Mouse (Mus musculus): ENCODE data around the gene Mosmo. TPM values are rescaled to one million over a fixed set of nuclear protein-coding genes. Genes with fewer than 3 reads are reported as not detected.

Mosmo gene
- polyA plus RNA-seq, 1 experiment = 23.3 TPM

- H3K27me3 ChIP-seq (ENCODE audit: control insufficient read depth, insufficient read depth, insufficient read length) = peaks cover 14% of the 10 kb centered on the region
- no peak overlapping the region for H3K4me2 ChIP-seq (ENCODE audit: low read depth)
- H3K79me2 ChIP-seq (ENCODE audit: control insufficient read depth, insufficient read depth) = no peaks in the 10 kb centered on the region
- no peak overlapping the region for H3K4me3 ChIP-seq
- H3K36me3 ChIP-seq (ENCODE audit: control insufficient read depth, insufficient read depth) = no peaks in the 10 kb centered on the region
- TF ChIP-seq E2F4 (IDR thresholded peaks at IDR 0.05; ENCODE audit: insufficient read depth) = no peak
- TF ChIP-seq MYOG (IDR thresholded peaks at IDR 0.05; ENCODE audit: control insufficient read depth in 1 of 3, insufficient read depth in 1 of 3, insufficient read length in 2 of 3, low read depth in 2 of 3) = no peak
- TF ChIP-seq REST (IDR thresholded peaks at IDR 0.05; ENCODE audit: insufficient read depth, insufficient read length) = no peak
- TF ChIP-seq MAX (IDR thresholded peaks at IDR 0.05; ENCODE audit: low read depth) = no peak
- no peak for TF ChIP-seq MYOD1 (IDR thresholded peaks at IDR 0.05; ENCODE audit: control insufficient read depth in 1 of 3, insufficient read length in 2 of 3, low read depth in 2 of 3)
- no peak for TF ChIP-seq SRF (IDR thresholded peaks at IDR 0.05; ENCODE audit: control insufficient read depth, insufficient read length, low read depth)
- no peak for TF ChIP-seq TCF3 (IDR thresholded peaks at IDR 0.05; ENCODE audit: insufficient read length, low read depth)
- TF ChIP-seq POLR2A (IDR thresholded peaks at IDR 0.05; ENCODE audit: insufficient read length, low read depth) = no peak
- H3ac ChIP-seq (ENCODE audit: control insufficient read depth, insufficient read length) = no peak overlapping the region
Observed at GRCm38 (mm10) chr7:120743366-120744351, 66.2 kb downstream of the Mosmo start.

GRCm38 (mm10) chr7:120744606-120745005 is 67.2 kb downstream of the Mosmo start:
- Histone ChIP-seq H3K4me3 (no peak overlapping the region), H3K4me2 (ENCODE audit: low read depth) (no peak overlapping the region), H3K27me3 (ENCODE audit: control insufficient read depth, insufficient read depth, insufficient read length) (peaks cover 14% of the 10 kb centered on the region), H3K36me3 (ENCODE audit: control insufficient read depth, insufficient read depth) (no peaks in the 10 kb centered on the region), H3ac (ENCODE audit: control insufficient read depth, insufficient read length) (no peak overlapping the region), H3K79me2 (ENCODE audit: control insufficient read depth, insufficient read depth) (no peaks in the 10 kb centered on the region)
- no peak for TF ChIP-seq POLR2AphosphoS2 (IDR thresholded peaks at IDR 0.05; ENCODE audit: insufficient read length, low read depth)
- TF ChIP-seq SRF (IDR thresholded peaks at IDR 0.05; ENCODE audit: control insufficient read depth, insufficient read length, low read depth) = no peak
- TF ChIP-seq MYOG (IDR thresholded peaks at IDR 0.05; ENCODE audit: control insufficient read depth in 1 of 3, insufficient read depth in 1 of 3, insufficient read length in 2 of 3, low read depth in 2 of 3) = no peak
- TF ChIP-seq USF1 (IDR thresholded peaks at IDR 0.05; ENCODE audit: low read depth) = no peak
- TF ChIP-seq REST (IDR thresholded peaks at IDR 0.05; ENCODE audit: insufficient read depth, insufficient read length) = no peak
- TF ChIP-seq CEBPB (IDR thresholded peaks at IDR 0.05; ENCODE audit: insufficient read depth, poor library complexity, severe bottlenecking) = no peak
- no peak for TF ChIP-seq E2F4 (IDR thresholded peaks at IDR 0.05; ENCODE audit: insufficient read depth)
- no peak for TF ChIP-seq MYOD1 (IDR thresholded peaks at IDR 0.05; ENCODE audit: control insufficient read depth in 1 of 3, insufficient read length in 2 of 3, low read depth in 2 of 3)
- TF ChIP-seq MAX (IDR thresholded peaks at IDR 0.05; ENCODE audit: low read depth) = no peak

GRCm38 (mm10) chr7:120746029-120746428 is 68.6 kb downstream of the Mosmo start:
- no peak overlapping the region for H3ac ChIP-seq (ENCODE audit: control insufficient read depth, insufficient read length)
- no peaks in the 10 kb centered on the region for H3K79me2 ChIP-seq (ENCODE audit: control insufficient read depth, insufficient read depth)
- no peaks in the 10 kb centered on the region for H3K36me3 ChIP-seq (ENCODE audit: control insufficient read depth, insufficient read depth)
- H3K4me3 ChIP-seq = no peak overlapping the region
- H3K4me2 ChIP-seq (ENCODE audit: low read depth) = no peak overlapping the region
- H3K27me3 ChIP-seq (ENCODE audit: control insufficient read depth, insufficient read depth, insufficient read length) = peaks cover 14% of the 10 kb centered on the region
- TF ChIP-seq TCF3 (IDR thresholded peaks at IDR 0.05; ENCODE audit: insufficient read length, low read depth) = no peak
- TF ChIP-seq CEBPB (IDR thresholded peaks at IDR 0.05; ENCODE audit: insufficient read depth, poor library complexity, severe bottlenecking) = no peak
- TF ChIP-seq TCF12 (IDR thresholded peaks at IDR 0.05; ENCODE audit: insufficient read depth, poor library complexity, severe bottlenecking) = no peak
- TF ChIP-seq POLR2A (IDR thresholded peaks at IDR 0.05; ENCODE audit: insufficient read length, low read depth) = no peak
- no peak for TF ChIP-seq SRF (IDR thresholded peaks at IDR 0.05; ENCODE audit: control insufficient read depth, insufficient read length, low read depth)
- TF ChIP-seq MYOG (IDR thresholded peaks at IDR 0.05; ENCODE audit: control insufficient read depth in 1 of 3, insufficient read depth in 1 of 3, insufficient read length in 2 of 3, low read depth in 2 of 3) = no peak
- no peak for TF ChIP-seq USF1 (IDR thresholded peaks at IDR 0.05; ENCODE audit: low read depth)
- TF ChIP-seq E2F4 (IDR thresholded peaks at IDR 0.05; ENCODE audit: insufficient read depth) = no peak
- TF ChIP-seq REST (IDR thresholded peaks at IDR 0.05; ENCODE audit: insufficient read depth, insufficient read length) = no peak
- TF ChIP-seq POLR2AphosphoS2 (IDR thresholded peaks at IDR 0.05; ENCODE audit: insufficient read length, low read depth) = no peak
- TF ChIP-seq MYOD1 (IDR thresholded peaks at IDR 0.05; ENCODE audit: control insufficient read depth in 1 of 3, insufficient read length in 2 of 3, low read depth in 2 of 3) = no peak
- no peak for TF ChIP-seq MAX (IDR thresholded peaks at IDR 0.05; ENCODE audit: low read depth)

- no peak overlapping the region for H3K4me3 ChIP-seq
- H3K4me2 ChIP-seq (ENCODE audit: low read depth) = no peak overlapping the region
- no peaks in the 10 kb centered on the region for H3K79me2 ChIP-seq (ENCODE audit: control insufficient read depth, insufficient read depth)
- peaks cover 14% of the 10 kb centered on the region for H3K27me3 ChIP-seq (ENCODE audit: control insufficient read depth, insufficient read depth, insufficient read length)
- no peak for TF ChIP-seq REST (IDR thresholded peaks at IDR 0.05; ENCODE audit: insufficient read depth, insufficient read length)
- TF ChIP-seq MYOD1 (IDR thresholded peaks at IDR 0.05; ENCODE audit: control insufficient read depth in 1 of 3, insufficient read length in 2 of 3, low read depth in 2 of 3) = no peak
- no peak for TF ChIP-seq TCF12 (IDR thresholded peaks at IDR 0.05; ENCODE audit: insufficient read depth, poor library complexity, severe bottlenecking)
- no peak for TF ChIP-seq SRF (IDR thresholded peaks at IDR 0.05; ENCODE audit: control insufficient read depth, insufficient read length, low read depth)
- TF ChIP-seq POLR2A (IDR thresholded peaks at IDR 0.05; ENCODE audit: insufficient read length, low read depth) = no peak
- TF ChIP-seq TCF3 (IDR thresholded peaks at IDR 0.05; ENCODE audit: insufficient read length, low read depth) = no peak
- no peak for TF ChIP-seq CEBPB (IDR thresholded peaks at IDR 0.05; ENCODE audit: insufficient read depth, poor library complexity, severe bottlenecking)
- no peak for TF ChIP-seq E2F4 (IDR thresholded peaks at IDR 0.05; ENCODE audit: insufficient read depth)
- no peak for TF ChIP-seq USF1 (IDR thresholded peaks at IDR 0.05; ENCODE audit: low read depth)
- no peak for TF ChIP-seq MYOG (IDR thresholded peaks at IDR 0.05; ENCODE audit: control insufficient read depth in 1 of 3, insufficient read depth in 1 of 3, insufficient read length in 2 of 3, low read depth in 2 of 3)
- no peak for TF ChIP-seq MAX (IDR thresholded peaks at IDR 0.05; ENCODE audit: low read depth)
- no peak for TF ChIP-seq POLR2AphosphoS2 (IDR thresholded peaks at IDR 0.05; ENCODE audit: insufficient read length, low read depth)
- no peak overlapping the region for H3ac ChIP-seq (ENCODE audit: control insufficient read depth, insufficient read length)
- no peaks in the 10 kb centered on the region for H3K36me3 ChIP-seq (ENCODE audit: control insufficient read depth, insufficient read depth)
Observed at GRCm38 (mm10) chr7:120746821-120747220, 69.4 kb downstream of the Mosmo start.
